Mouse (Mus musculus) erythroblast, embryonic 14.5 days (primary cell): ENCODE results near the gene Pnpla2. TPM values are rescaled to one million over a fixed set of nuclear protein-coding genes. Genes with fewer than 3 reads are reported as not detected.

ENCODE experiments used
- H3K27me3 ChIP-seq: 2 replicates; pipeline ENCODE4 v1.6.1; 2012; ENCODE audit warnings: inconsistent platforms; ENCODE audit not compliant: control insufficient read depth
- H3K36me3 ChIP-seq: 2 replicates; pipeline ENCODE4 v1.6.1; 2012; ENCODE audit warnings: mild to moderate bottlenecking, inconsistent platforms; ENCODE audit not compliant: control insufficient read depth
- H3K4me1 ChIP-seq: 2 replicates; pipeline ENCODE4 v1.6.1; 2012; ENCODE audit warnings: inconsistent platforms; ENCODE audit not compliant: control insufficient read depth
- H3K4me3 ChIP-seq: replicated peaks from 2 replicates; pipeline ENCODE3; 2012; ENCODE audit warnings: moderate library complexity, mild to moderate bottlenecking, inconsistent platforms
- H3K9me3 ChIP-seq: 2 replicates; pipeline ENCODE4 v1.6.1; 2012; ENCODE audit warnings: low read length, inconsistent platforms, mixed read lengths; ENCODE audit not compliant: control insufficient read depth
- GATA1 ChIP-seq: IDR thresholded peaks from 2 replicates; pipeline ENCODE4 v1.6.1; 2012; ENCODE audit warnings: low read length, inconsistent platforms, mixed read lengths
- TAL1 ChIP-seq: IDR thresholded peaks from 3 replicates; pipeline ENCODE4 v1.6.1; 2012; ENCODE audit warnings: low read length, inconsistent platforms, mixed read lengths
- polyA plus RNA-seq: library from polyadenylated mRNA; stranded (reverse); fragments of >175 nt; gene quantifications from 2 replicates; pipeline ENCODE4 v1.2.3, GENCODE M21; 2012

Gene Pnpla2
- polyA plus RNA-seq, 1 experiment: 3.0 TPM

GRCm38 (mm10) chr7:141464603-141465201, 9.7 kb downstream of the Pnpla2 start:
- Histone ChIP-seq H3K4me3 (no peak overlapping the region), H3K36me3 (peaks cover 12% of the 10 kb centered on the region), H3K9me3 (peaks cover 16% of the 10 kb centered on the region; the same call in 1 of the 2 replicates), H3K27me3 (peaks cover 72% of the 10 kb centered on the region), H3K4me1 (peaks cover 48% of the 10 kb centered on the region)
- TF ChIP-seq GATA1 (no peak), TAL1 (no peak)

- H3K9me3 ChIP-seq: peaks cover 16% of the 10 kb centered on the region; the same call in 1 of the 2 replicates
- TF ChIP-seq GATA1: no peak
- TF ChIP-seq TAL1: no peak
- H3K36me3 ChIP-seq: peaks cover 20% of the 10 kb centered on the region
- no peak overlapping the region for H3K4me3 ChIP-seq
- H3K4me1 ChIP-seq: peaks cover 56% of the 10 kb centered on the region
- H3K27me3 ChIP-seq: peaks cover 64% of the 10 kb centered on the region
Observed at GRCm38 (mm10) chr7:141465388-141466044, 10.5 kb downstream of the Pnpla2 start.

GRCm38 (mm10) chr7:141466045-141466394, 11.0 kb downstream of the Pnpla2 start:
- H3K27me3 ChIP-seq: peaks cover 59% of the 10 kb centered on the region
- H3K4me1 ChIP-seq: peaks cover 57% of the 10 kb centered on the region
- TF ChIP-seq TAL1 (no peak), GATA1 (no peak)
- peaks cover 25% of the 10 kb centered on the region for H3K36me3 ChIP-seq
- H3K4me3 ChIP-seq: no peak overlapping the region
- H3K9me3 ChIP-seq: peaks cover 16% of the 10 kb centered on the region; the same call in 1 of the 2 replicates

DNA sequence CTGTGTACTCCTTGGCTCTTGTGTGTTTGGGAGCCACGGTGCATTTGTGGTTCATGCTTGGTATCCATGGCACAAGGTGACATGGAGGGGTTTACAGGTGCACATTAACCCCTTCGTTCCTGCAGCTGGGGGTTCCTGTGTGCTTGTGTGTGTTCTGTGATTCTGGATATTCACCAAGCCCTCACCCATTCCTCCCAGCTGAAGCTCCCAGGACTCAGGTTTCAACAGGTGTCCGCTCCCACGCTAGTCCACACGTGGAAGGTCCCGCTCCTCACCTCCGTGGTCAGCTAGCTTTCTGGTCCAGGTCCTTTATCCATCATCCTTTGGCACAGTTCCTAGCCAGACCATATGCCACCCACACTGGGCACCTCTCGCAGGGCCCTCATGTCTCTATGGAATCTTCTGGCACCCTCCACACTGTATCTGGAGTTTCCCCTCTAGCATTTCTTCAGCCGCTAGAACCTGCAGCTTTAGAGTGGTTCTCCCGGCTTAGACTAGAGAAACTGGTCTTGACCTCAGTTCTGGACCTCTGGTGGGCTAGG, 11.7 kb downstream of the Pnpla2 start:
- peaks cover 13% of the 10 kb centered on the region; the same call in 1 of the 2 replicates for H3K9me3 ChIP-seq
- peaks cover 59% of the 10 kb centered on the region for H3K4me1 ChIP-seq
- H3K27me3 ChIP-seq: peaks cover 52% of the 10 kb centered on the region
- H3K4me3 ChIP-seq: peak overlapping the region; percentile 69
- H3K36me3 ChIP-seq: peaks cover 31% of the 10 kb centered on the region
- TF ChIP-seq TAL1 (no peak), GATA1 (no peak)

DNA sequence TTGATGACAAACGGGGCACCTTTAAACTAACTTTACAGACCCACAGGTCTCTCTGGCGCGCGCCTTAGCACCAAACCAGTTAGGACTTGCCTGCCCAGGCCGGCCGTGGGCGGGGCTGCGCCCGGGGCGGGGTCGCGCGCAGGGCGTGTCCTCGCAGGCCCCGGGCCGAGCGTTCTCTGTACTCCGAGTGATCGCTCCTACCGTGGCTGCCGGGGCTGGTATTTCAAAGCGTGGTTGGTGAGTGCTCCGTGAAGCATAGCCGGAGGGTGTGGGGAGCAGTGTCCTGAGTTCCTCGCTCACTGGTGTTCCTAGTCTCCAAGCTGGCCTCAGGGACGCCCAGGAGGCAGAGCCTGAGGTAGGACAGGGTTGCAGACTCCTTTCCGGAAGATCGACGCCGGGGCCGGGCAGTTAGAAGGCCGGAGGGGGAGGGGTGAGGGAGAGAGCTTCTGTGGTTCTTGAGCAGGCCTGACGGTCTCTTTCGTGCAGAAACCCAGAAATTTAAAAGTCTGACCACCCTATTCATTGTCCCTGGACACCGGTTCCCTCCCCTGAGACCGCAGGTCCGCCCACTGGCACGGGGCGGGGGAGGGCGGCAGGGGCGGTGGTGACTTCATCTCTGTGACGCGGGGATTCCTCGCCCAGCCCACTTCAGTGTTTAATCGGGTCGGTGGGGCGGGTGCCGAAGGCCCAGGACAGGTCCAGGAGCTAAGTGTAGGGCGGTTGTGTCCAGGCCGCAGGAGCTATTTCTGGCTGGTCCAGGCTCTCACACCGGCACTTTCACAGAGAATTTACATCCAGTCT, 12.4 kb downstream of the Pnpla2 start, which contains the start of gene Cd151:
TSS of gene Cd151 (plus strand) at position 163 of the 801 bp plus-strand sequence.
- Histone ChIP-seq H3K4me1 (peaks cover 62% of the 10 kb centered on the region), H3K9me3 (peaks cover 9% of the 10 kb centered on the region; the same call in 1 of the 2 replicates), H3K36me3 (peaks cover 37% of the 10 kb centered on the region), H3K4me3 (peak within 1 kb of the TSS; percentile 69), H3K27me3 (peaks cover 45% of the 10 kb centered on the region)
- TF ChIP-seq GATA1: no peak
- TF ChIP-seq TAL1: no peak

DNA sequence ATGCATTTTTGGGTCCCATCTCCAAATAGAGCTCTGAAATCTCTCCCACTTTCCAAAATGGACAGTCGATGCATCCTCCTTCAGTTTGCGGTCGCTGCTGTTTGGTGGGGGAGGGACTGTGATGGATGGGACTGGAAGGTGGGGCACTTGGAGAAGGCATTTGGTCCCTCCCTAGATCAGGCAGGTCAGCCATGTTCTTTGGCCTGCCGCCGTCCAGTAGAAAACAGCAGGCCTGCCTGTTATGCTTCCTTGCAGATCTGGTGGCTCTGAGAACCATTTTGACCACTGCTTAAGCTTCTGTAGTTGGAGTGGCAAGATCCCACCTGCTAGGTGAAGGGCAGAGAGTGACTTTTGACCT, 13.1 kb downstream of the Pnpla2 start:
- H3K36me3 ChIP-seq: peaks cover 44% of the 10 kb centered on the region
- peak overlapping the region; percentile 69 for H3K4me3 ChIP-seq
- H3K4me1 ChIP-seq: peaks cover 66% of the 10 kb centered on the region
- H3K27me3 ChIP-seq: peaks cover 38% of the 10 kb centered on the region
- peaks cover 9% of the 10 kb centered on the region; the same call in 1 of the 2 replicates for H3K9me3 ChIP-seq
- TF ChIP-seq TAL1: no peak
- TF ChIP-seq GATA1: no peak

DNA sequence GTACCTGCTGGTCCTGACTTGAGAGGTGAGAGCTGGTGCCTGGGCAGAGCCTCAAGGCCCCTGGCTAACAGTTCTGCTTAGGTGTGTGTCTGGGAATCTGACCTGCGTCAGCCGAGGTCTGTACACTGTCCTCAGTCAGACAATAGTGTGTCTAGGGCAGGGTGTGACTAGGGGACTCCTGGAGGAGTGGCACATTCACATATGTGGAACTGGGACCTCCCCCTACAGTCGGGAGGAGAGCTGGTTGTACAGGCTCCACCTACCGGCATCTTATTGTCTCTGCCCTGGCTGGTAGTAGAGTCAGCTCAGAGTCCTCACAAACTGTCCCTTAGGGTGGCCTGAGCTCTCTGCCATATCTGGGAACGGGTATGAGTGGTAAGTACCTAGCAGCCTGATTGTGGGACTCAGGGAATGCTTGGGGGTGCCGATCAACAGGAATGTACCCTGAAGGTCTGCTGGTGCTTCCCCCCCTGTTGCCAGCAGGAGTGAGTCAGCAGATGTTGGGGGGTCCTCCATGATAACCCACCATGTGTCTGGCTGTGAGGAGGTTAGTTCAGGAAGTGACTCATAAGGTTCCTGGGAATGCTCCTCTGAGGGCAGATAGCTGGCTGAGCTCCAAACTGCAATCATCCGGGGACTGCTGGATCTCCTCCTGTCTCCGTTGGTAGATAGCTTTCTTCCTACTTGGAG, 13.7 kb downstream of the Pnpla2 start:
- Histone ChIP-seq H3K9me3 (peaks cover 9% of the 10 kb centered on the region; the same call in 1 of the 2 replicates), H3K4me3 (peak overlapping the region; percentile 69), H3K36me3 (peaks cover 49% of the 10 kb centered on the region), H3K4me1 (peaks cover 71% of the 10 kb centered on the region), H3K27me3 (peaks cover 32% of the 10 kb centered on the region)
- TF ChIP-seq GATA1 (no peak), TAL1 (no peak)

DNA sequence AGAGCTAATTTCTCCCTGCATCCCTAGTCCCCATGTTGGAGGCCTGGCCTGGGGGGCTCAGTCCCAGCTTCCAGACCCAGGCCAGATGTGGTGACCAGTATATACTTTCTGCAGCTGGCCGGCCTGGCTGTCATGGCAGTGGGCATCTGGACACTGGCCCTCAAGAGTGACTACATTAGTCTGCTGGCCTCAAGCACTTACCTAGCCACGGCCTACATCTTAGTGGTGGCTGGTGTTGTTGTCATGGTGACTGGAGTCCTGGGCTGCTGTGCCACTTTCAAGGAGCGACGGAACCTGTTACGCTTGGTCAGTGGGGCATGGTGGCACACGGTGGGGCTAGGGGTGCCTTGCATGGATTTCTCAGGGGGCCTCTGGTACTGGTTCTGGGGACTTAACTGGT, 14.4 kb downstream of the Pnpla2 start:
- Histone ChIP-seq H3K9me3 (peaks cover 7% of the 10 kb centered on the region; the same call in 1 of the 2 replicates), H3K4me1 (peaks cover 78% of the 10 kb centered on the region), H3K27me3 (peaks cover 25% of the 10 kb centered on the region), H3K36me3 (peaks cover 50% of the 10 kb centered on the region), H3K4me3 (peak overlapping the region; percentile 69)
- TF ChIP-seq TAL1 (no peak), GATA1 (no peak)
